Mouse (Mus musculus): ENCODE measurements at regions not wholly inside any gene's neighbourhood (a gene's known extent, or its start where the extent isn't known, plus 50 kb on each side); places are given as distances from the start of the nearest gene placed in this dataset.

GRCm38 (mm10) chr11:34939002-34939401, 105.6 kb upstream of the Spdl1 start:
- Histone ChIP-seq H3K4me1 (ENCODE audit: control insufficient read depth in 1 of 2, insufficient read depth in 2 of 2, low read length in 2 of 2) (no peaks in the 10 kb centered on the region), H3K27me3 (ENCODE audit: control insufficient read depth in 1 of 2, insufficient read depth in 2 of 2, low read length in 2 of 2) (no peaks in the 10 kb centered on the region; a peak in 1 of 4 replicates), H3K9me3 (replicated peaks; ENCODE audit: insufficient read depth, low read length) (no peaks in the 10 kb centered on the region), H3K79me2 (ENCODE audit: control insufficient read depth, insufficient read depth, low read length, poor library complexity) (no peaks in the 10 kb centered on the region), H3K27ac (ENCODE audit: control insufficient read depth, low read depth, low read length) (no peak overlapping the region), H3K4me3 (ENCODE audit: control insufficient read depth in 1 of 2, insufficient read depth in 1 of 2, low read depth in 2 of 2, low read length in 2 of 2) (no peak overlapping the region), H3K36me3 (ENCODE audit: control insufficient read depth in 1 of 2, insufficient read depth in 2 of 2, low read length in 2 of 2) (no peaks in the 10 kb centered on the region), H3K9ac (ENCODE audit: control insufficient read depth, low read depth, low read length, poor library complexity, severe bottlenecking) (no peak overlapping the region)
- DNase-seq (ENCODE audit: low read depth, low spot score), result no peak
- no peak for TF ChIP-seq MEF2A (IDR thresholded peaks at IDR 0.05; ENCODE audit: extremely low read depth, insufficient replicate concordance, low read depth, low read length, poor library complexity, severe bottlenecking)
- TF ChIP-seq MYC (IDR thresholded peaks at IDR 0.05; ENCODE audit: low read depth, low read length), result no peak
- no peak for TF ChIP-seq EP300 (IDR thresholded peaks at IDR 0.05; ENCODE audit: low read depth in 1 of 2, low read length in 2 of 2)
- no peak for TF ChIP-seq MAX (IDR thresholded peaks at IDR 0.05; ENCODE audit: low read length)
- no peak for TF ChIP-seq HCFC1 (IDR thresholded peaks at IDR 0.05; ENCODE audit: low read depth, low read length)
- no peak for TF ChIP-seq MAZ (IDR thresholded peaks at IDR 0.05; ENCODE audit: low read depth, low read length)
- no peak for TF ChIP-seq SMC3 (IDR thresholded peaks at IDR 0.05; ENCODE audit: low read depth, low read length)
- TF ChIP-seq POLR2AphosphoS5 (IDR thresholded peaks at IDR 0.05; ENCODE audit: borderline replicate concordance, low read depth, low read length), result no peak
- TF ChIP-seq GATA1 (IDR thresholded peaks at IDR 0.05; ENCODE audit: low read depth, low read length), result no peak
- TF ChIP-seq USF1 (IDR thresholded peaks at IDR 0.05; ENCODE audit: low read depth, low read length), result no peak
- TF ChIP-seq MYB (IDR thresholded peaks at IDR 0.05; ENCODE audit: low read depth, low read length), result no peak
- TF ChIP-seq TCF12 (IDR thresholded peaks at IDR 0.05; ENCODE audit: low read depth, low read length), result no peak
- TF ChIP-seq MXI1 (IDR thresholded peaks at IDR 0.05; ENCODE audit: low read depth, low read length), result no peak
- TF ChIP-seq TBP (IDR thresholded peaks at IDR 0.05; ENCODE audit: low read depth, low read length), result no peak
- TF ChIP-seq BHLHE40 (IDR thresholded peaks at IDR 0.05; ENCODE audit: borderline replicate concordance, low read depth, low read length), result no peak
- TF ChIP-seq RAD21 (IDR thresholded peaks at IDR 0.05; ENCODE audit: low read depth, low read length), result no peak
- no peak for TF ChIP-seq USF2 (IDR thresholded peaks at IDR 0.05; ENCODE audit: borderline replicate concordance in 1 of 2, insufficient read depth in 1 of 2, low read depth in 1 of 2, low read length in 2 of 2)

- Histone ChIP-seq H3K27me3 (ENCODE audit: control insufficient read depth in 1 of 2, insufficient read depth in 2 of 2, low read length in 2 of 2) (no peaks in the 10 kb centered on the region; a peak in 1 of 4 replicates), H3K4me3 (ENCODE audit: control insufficient read depth in 1 of 2, insufficient read depth in 1 of 2, low read depth in 2 of 2, low read length in 2 of 2) (no peak overlapping the region), H3K27ac (ENCODE audit: control insufficient read depth, low read depth, low read length) (no peak overlapping the region), H3K9me3 (replicated peaks; ENCODE audit: insufficient read depth, low read length) (no peaks in the 10 kb centered on the region), H3K36me3 (ENCODE audit: control insufficient read depth in 1 of 2, insufficient read depth in 2 of 2, low read length in 2 of 2) (no peaks in the 10 kb centered on the region), H3K79me2 (ENCODE audit: control insufficient read depth, insufficient read depth, low read length, poor library complexity) (no peaks in the 10 kb centered on the region), H3K4me1 (ENCODE audit: control insufficient read depth in 1 of 2, insufficient read depth in 2 of 2, low read length in 2 of 2) (no peaks in the 10 kb centered on the region), H3K9ac (ENCODE audit: control insufficient read depth, low read depth, low read length, poor library complexity, severe bottlenecking) (no peak overlapping the region)
- DNase-seq (ENCODE audit: low read depth, low spot score), result no peak
- TF ChIP-seq CHD2 (IDR thresholded peaks at IDR 0.05; ENCODE audit: low read length) (no peak), MEF2A (IDR thresholded peaks at IDR 0.05; ENCODE audit: extremely low read depth, insufficient replicate concordance, low read depth, low read length, poor library complexity, severe bottlenecking) (no peak), ETS1 (IDR thresholded peaks at IDR 0.05; ENCODE audit: low read depth, low read length) (no peak), POLR2A (IDR thresholded peaks at IDR 0.05; ENCODE audit: control insufficient read depth in 1 of 2, insufficient read depth in 1 of 2, low read depth in 1 of 2, low read length in 2 of 2, poor library complexity in 1 of 2) (no peak), ZKSCAN1 (IDR thresholded peaks at IDR 0.05; ENCODE audit: low read depth, low read length) (no peak)
These were observed 98.8 kb upstream of the Spdl1 start for GRCm38 (mm10) chr11:34932191-34932590.
